Mouse (Mus musculus): ENCODE measurements at regions not wholly inside any gene's neighbourhood (a gene's known extent, or its start where the extent isn't known, plus 50 kb on each side); places are given as distances from the start of the nearest gene placed in this dataset.

- TF ChIP-seq POLR2A (IDR thresholded peaks at IDR 0.05; ENCODE audit: extremely low read depth, insufficient read depth, low read length): no peak
- TF ChIP-seq CTCF (IDR thresholded peaks at IDR 0.05; ENCODE audit: extremely low read depth, insufficient read depth, low read length): no peak
Observed at GRCm38 (mm10) chr1:186442160-186442559, 263.6 kb downstream of the Tgfb2 start.

Data from cortical plate, adult 2 months (tissue).